Mouse (Mus musculus) gastrocnemius, postnatal 14 days (tissue): ENCODE data around the gene Cldn15. TPM values are rescaled to one million over a fixed set of nuclear protein-coding genes. Genes with fewer than 3 reads are reported as not detected.
"Not testable (repeated sequence)": the region's sequence is repeated elsewhere in the genome, so short reads cannot be mapped to it uniquely, and the experiment has no call there.

ENCODE experiments used
- DNase-seq: peaks from one replicate; pipeline ENCODE4 v3.0.0; 2021; ENCODE audit warnings: mixed read lengths
- intact Hi-C: fragments of 180-260 bp; cut with DNase I; formaldehyde crosslinking; loops from one replicate; pipeline ENCODE4 v1.15.1; 2025; ENCODE audit warnings: low total_unique reads
- total RNA-seq, 2 experiments: library from RNA; stranded (reverse); gene quantifications; 2 replicates each; pipeline ENCODE4 v1.2.3; 2021

Gene Cldn15
- total RNA-seq, 2 experiments from 2014 or later = 2.0 to 2.1 TPM

DNA sequence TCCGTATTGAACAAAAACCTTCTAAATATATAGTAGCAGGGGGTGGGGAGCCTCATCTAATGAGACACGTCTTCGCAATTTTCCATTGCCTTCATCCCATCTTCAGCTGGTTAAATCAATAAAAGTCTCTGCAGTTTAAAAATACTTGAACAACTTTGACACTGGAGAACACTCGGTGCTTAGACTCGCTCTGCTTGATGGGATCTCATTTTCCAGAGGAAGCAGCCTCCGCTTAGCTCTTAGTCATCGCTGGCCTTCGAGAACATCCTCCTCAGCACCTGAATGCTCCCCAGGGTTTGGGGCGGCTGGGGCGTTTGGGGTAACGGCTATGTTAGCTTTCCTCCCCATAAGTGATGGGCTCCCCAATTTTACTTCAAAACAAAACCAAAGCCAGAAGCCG, 21.3 kb upstream of the Cldn15 start:
- intact Hi-C loops = no loop called here
- DNase-seq = no peak

DNA sequence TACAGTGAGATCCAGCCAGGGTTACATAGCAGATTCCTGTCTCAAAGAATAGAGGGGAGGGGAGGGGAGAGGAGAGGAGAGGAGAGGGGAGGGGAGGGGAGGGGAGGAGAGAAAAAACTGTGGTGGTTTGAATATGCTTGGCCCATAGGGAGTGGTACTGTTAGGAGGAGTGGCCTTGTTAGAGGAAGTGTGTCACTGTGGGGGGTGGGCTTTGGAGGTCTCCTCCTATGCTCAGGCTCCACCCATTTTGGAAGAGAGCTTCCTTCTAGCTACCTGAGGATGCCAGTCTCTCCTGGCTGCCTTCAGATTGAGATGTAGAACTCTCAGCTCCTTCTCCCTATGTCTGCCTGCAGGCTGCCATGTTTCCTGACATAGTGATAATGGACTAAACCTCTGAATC, 18.5 kb upstream of the Cldn15 start:
- no peak for DNase-seq
- intact Hi-C loops = no loop called here

DNA sequence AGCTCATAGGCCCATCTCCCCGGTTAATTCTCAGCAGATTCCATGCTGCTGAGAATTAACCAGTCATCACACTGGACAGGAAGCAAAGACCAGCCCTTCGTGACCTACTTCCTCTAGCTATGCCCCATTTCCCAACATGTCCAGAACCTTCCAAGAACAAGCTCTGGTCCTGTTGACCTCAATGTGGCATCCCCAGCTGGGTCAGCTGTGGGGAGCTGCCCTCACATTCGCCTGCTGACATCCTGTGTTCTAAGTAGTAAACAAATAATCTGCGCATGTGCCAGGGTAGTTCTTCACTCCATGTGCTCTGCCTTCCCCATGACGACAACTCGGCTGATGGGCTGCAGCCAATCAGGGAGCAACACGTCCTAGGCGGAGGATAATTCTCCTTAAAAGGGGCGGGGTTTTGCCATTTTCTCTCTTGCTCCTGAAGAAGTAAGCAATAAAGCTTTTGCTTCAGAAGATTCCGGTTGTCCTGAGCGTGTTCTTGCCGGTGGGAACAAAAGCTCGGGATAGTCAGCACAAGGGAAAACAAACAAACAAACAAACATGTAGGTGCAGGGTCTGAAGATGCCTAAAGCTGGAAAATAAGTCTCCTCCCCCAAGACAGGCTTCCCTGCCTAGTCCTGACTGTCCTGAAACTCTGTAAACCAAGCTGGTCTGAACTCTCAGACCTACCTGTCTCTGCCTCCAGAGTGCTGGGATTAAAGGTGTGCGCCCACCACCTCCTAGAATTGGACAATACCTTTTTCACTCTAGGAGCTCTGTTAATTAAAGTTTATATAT, 16.7 kb upstream of the Cldn15 start:
- intact Hi-C loops, DNase-seq: not testable (repeated sequence)

DNA sequence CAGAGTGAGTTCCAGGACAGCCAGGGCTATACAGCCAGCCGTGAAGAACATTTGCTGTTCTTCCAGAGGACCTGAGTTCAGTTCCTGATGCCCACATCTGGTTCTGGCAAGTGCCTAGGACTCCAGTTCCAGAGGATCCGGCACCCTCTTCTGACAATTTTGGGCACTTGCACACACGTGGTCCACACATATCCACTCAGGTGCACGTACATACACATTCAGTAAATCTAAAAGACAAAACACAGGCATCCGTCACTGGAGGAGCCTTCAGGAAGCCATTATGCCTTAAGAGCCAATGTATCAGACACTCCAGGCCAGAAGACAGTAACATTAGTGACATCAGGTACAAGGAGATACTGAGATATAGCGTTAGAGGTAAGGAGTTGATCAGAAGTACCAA, 15.9 kb upstream of the Cldn15 start:
- intact Hi-C loops = no loop called here
- no peak for DNase-seq

DNA sequence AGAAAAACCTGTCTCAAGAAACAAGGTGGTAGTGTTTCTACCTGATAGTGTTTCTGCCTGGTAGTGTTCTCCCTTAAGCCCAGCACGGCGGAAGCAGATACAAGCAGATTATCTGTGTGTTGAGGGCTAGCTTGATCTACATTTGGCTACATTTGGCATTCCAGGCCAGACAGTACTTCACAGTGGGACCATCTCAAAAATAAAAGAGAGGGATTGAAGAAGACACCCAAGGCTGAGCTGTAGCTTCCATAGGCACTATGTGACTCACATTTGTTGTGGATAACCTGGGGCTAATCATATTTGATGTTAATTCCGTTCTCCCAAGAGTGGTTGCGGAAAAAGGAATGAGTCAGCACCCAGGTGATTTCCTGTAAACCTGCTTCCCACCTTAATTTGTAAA, 14.3 kb upstream of the Cldn15 start:
- no peak for DNase-seq
- intact Hi-C loops = no loop called here

DNA sequence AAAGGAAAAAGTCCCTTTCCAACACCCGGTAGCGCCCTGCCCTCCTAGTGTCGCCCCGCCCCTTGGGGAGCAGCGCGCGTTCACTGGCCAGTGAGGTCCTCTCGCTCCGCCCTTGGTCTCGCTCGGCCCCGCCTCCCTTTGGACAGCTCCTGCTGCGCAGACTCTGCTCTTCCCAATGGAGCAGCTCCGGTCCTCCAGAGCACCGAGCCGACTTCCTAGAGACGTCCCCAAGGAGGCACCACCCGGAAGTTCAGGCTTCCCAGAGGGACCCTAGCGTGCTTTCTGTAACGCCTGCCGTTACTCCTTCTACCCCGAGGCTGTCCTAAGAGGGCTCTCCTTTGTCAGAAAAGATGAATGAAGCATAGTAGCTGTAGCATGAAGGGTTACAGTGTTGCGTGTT, 13.4 kb upstream of the Cldn15 start, which contains the start of gene Fis1:
TSS of gene Fis1 (plus strand) at position 261 of the 400 bp plus-strand sequence.
- DNase-seq = peak; percentile 99
- intact Hi-C loops = no loop called here

DNA sequence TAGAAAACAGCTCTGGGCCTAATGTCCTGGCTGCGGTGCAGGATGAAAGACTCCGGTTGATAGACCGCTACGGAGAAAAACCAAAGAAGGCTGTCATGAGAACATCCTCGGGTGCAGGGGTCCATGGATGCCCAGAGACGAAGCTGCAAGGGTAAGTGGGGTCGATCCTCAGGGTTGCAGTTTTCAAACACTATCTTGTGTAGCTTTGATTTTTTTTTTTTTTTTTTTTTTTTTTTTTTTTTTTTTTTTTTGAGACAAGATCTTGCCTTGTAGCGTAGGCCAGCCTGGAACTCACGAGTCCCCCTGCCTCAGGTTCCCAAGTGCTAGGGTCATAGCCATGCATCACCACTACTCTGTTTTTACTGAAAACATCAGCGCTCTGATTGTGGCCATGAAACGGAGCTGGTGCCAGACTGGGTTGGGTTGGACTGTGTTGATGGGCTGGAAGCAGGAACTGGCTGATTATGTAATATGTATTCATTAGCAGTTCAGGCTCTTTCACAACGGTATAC, 12.9 kb upstream of the Cldn15 start:
- peak; percentile 40 for DNase-seq
- intact Hi-C loops = no loop called here

DNA sequence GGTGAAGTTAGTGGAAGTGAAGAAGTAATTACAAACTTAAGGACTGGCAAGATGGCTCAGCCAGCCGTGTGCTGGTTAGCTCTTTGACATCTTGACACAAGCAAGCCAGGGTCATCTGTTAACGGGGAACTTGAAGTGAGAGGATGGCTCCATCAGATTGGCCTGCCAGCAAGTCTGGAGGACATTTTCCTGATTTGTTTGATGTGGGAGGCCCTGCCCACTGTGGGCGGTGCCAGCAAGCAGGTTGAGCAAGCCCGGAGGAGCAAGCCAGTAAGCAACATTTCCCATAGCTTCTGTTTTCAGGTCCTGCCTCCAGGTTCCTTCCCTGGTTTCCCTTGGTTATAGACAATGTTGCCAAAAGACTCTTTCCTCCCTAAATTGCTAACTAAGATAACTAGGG, 10.8 kb upstream of the Cldn15 start:
- intact Hi-C loops = no loop called here

DNA sequence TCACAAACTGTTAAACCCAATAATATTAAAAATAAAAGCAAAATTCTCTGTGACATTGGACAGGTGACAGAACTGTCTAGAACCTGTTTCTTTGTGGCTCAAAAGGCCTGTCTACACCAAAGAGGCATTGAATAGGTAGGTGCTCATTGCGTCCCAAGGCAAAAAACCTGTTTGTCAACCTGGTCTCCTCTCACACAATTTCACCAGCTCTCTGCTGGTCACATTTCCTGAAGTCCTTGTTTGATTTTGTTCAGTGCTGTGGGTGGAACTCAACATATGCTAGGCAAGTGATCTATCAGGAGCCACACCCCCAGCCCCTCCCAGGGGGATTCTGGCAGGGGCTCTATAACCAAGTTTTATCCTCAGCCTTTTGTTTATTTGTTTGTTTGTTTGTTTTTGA, 9.2 kb upstream of the Cldn15 start:
- DNase-seq = no peak
- intact Hi-C loops = no loop called here

More for the DNA sequence above, 10.8 kb upstream of the Cldn15 start:
- no peak for DNase-seq

DNA sequence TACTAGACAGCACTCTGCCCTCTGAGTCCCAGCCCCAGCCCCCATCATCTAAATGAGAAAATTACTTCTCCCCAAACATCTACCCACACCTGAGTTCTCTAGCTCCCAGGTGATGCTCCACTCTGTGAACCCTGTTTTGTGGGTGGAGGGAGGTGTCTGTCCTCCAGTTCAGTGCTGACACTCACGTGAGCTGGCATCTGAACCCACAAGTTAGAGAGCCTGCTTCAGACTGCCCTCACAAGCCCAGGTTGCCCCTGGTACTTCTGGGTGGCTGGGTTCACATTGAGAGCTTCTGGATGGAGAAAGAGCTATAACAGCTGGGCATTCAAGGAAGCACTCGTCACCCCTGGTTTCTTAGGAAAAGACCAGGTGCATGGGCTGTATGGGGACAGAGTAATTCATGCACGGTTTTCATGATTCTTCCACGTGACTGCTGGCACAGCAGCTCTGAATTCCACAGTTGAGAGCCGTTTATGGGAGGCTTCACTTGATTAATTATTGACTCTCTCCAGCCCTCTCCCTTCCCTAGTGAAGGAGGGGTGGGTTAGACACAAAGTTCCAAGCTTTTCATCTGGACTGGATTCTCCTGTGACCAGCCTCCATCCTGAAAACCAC, 7.3 kb upstream of the Cldn15 start:
- intact Hi-C loops = no loop called here
- DNase-seq = no peak

DNA sequence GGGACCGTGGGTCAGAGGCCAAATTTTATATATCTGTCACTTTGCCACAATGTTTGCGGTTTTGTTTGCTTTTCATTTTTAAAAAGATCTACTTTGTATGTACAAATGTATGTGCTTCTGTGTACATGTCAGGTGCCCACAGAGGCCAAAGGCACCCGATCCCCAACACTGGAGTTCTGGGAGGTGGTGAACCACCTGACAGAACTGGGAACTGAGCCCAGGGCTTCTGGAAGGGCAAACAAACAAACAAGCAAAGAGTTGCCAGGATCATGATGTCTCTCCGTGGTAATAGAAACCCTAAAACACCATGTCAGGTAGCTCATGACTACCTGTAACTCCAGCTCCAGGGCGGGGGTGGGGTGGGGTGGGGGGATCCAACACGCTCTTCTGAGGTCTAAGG, 6.4 kb upstream of the Cldn15 start:
- no peak for DNase-seq
- intact Hi-C loops = no loop called here

DNA sequence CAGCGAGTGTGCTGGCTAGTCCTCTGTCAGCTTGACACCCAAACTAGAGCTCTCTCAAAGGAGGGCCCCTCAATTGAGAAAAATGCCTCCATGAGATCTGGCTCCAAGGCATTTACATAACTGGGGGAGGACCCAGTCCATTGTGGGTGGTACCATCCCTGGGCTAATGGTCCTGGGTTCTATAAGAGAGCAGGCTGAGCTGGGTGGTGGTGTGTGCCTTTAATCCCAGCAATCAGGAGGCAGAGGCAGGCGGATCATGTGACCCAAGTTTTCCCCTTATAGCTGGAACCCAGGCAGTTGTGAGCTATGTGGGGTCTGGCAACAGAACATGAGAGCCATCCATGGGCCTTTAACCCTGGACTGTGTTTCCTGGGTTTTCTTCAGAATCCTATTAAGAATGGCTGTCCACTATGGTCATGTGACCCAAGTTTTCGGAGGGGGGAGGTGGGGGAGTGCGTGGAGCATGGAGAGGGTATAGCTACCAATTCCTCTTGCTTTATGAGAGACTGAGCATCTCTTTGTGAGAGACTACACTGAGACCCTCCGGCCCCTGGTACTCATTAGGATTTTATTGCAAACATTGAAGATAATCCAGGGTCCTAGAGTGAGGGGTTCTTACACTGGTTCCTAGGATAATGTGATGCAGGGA, 5.0 kb upstream of the Cldn15 start:
- intact Hi-C loops = no loop called here
- DNase-seq = no peak

DNA sequence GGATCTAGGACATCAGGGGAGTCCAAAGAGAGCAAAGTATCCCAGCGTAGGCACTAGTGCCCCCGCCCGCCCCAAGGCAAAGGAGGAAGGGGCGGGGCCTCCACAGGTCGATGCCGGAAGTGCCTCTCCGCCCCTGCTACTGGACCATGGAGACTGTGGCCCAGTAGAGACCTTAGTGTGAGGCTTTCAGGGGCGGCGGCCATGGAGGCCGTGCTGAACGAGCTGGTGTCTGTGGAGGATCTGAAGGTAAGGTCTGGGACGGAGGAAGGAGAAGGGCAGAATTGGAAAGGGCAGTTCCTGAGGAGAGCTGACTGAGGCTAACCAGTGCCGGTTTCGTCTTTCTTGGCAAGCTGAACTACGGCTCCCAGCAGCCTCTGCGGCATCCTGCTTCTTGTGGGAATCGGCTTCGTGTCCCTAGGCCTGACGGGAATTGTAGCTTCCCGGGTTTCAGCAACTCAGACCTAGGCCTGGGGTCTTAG, 4.4 kb upstream of the Cldn15 start:
- intact Hi-C loops = no loop called here
- peak; percentile 88 for DNase-seq

DNA sequence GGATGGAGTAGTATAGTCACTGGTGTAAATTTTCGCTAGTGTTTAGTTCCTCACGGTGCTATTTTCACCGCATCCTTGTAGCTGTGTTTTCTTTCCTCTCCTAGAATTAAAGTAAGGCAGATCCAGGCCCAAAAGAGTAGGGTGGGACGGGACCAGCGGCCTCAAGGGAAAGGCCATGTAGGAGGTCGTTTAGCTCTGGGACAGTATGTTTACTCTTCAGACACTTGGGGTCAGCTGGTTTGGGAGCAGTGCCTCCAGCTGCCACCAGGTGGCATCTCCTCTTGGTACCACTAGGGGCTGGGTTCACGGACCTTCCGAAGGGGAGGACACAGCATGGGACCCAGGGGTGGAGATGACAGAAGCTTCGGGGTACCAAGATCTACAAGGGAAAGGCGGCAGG, 3.9 kb upstream of the Cldn15 start:
- peak; percentile 82 for DNase-seq

DNA sequence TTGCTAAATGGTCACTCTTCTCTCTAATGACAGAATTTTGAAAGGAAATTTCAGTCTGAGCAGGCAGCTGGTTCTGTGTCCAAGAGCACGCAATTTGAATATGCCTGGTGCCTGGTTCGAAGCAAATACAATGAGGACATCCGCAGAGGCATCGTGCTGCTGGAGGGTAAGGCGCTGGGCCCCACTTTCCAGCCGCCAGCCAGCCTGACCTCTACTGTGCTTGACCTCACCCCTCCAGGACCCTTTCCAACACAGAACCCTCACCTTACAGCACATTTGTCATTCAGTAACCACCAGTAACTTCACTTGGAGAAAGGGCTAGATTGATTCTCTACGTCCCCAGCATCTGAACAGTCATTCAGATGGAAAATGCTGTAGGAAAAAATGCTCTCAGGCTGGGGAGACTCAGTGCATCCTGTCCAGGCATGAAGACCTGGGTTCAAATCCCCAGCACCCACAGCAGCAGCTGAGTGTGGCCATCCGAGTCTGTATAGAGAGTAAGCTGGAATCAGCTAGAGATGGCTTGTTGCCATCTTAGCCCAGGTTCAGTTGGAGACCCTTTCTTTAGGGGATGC, 3.4 kb upstream of the Cldn15 start:
- intact Hi-C loops = no loop called here

More for the DNA sequence above, 3.9 kb upstream of the Cldn15 start:
- intact Hi-C loops = no loop called here

DNA sequence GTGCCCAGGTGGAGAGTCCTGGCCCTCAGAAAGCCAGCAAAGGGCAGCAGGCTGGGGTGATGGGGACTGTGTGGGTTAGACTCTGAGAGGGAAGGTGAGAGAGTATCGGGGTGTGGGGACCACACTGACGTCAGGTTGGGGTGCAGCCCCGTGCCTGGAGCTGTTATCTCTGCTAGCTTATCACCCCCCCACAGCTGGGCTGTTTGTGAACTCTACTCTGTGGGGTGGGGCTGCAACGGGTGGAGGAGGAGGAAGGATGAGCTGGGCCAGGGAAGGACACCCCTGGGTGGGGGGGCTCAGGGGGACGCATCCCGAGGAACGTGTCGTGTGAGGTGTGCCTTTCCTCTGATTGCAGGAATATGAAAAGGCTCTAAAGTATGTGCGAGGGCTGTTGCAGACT, 1.2 kb upstream of the Cldn15 start:
- intact Hi-C loops = no loop called here
- no peak for DNase-seq

More for the DNA sequence above, 3.4 kb upstream of the Cldn15 start:
- DNase-seq = no peak

DNA sequence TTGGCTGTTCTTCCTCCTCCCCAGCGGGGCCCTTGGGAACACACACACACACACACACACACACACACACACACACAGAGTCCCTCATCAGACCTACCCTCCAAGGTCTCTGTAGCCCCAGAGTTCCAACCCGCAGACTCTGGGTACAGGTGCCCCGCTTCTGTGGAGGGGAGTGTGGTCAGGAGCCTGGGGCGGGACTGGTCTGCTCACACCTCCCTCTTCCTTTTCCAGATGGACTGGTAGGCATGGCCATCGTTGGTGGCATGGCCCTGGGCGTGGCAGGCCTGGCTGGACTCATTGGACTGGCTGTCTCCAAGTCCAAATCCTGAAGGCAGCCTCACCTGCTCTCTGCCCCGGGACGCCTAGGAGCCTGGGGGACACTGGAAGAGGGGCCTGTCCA, 730 bp upstream of the Cldn15 start:
- intact Hi-C loops = no loop called here
- no peak for DNase-seq

DNA sequence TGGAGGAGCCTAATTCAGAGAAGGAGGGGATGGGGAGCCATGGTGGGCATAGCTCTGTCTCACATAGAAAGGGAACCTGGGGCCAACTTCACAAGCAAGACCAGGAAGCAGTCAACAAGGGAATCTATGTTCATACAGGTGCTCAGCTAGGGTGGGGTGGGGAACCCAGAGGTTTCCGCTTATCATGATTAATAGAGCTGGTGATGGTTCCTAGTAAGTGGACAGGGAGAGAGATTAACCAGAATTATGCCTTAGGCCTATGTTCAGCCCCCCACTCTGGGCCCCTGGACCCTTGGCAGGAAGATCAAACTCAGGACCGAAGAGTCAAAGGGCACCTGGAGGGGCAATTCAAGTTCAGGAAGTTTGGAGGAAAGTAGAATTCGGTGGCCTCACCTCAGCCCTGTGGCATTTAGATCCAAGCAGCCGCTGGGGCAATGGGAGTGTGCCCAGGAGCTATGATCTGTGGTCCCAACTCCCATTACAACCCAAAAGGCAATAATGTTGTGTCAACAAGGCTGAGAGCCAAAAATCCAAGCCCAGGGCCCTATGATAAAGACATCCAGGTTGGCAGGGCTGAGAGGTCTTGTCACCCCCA, 542 bp downstream of the Cldn15 start:
- DNase-seq = no peak
- intact Hi-C loops = no loop called here

DNA sequence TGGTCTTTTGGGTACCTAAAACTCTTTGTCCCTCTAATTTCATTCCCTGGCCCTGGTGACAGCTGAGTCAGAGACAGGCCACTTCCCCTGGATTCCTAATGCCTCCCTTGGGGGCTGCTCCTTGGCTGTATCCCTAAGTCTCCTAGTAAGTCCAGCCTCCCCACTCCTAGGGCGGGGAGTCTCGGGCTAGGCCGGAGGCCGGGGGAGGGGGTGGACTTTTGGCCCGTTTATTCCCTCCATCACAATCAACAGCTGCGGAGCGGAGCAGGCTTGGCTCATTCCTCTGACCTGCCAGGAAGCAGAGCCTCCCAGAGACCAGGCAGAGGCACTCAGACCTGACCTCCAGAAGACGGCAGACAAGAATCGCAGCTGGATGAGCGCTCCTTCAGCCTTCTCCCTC, 1.2 kb downstream of the Cldn15 start:
- peak; percentile 85 for DNase-seq
- intact Hi-C loops = no loop called here

DNA sequence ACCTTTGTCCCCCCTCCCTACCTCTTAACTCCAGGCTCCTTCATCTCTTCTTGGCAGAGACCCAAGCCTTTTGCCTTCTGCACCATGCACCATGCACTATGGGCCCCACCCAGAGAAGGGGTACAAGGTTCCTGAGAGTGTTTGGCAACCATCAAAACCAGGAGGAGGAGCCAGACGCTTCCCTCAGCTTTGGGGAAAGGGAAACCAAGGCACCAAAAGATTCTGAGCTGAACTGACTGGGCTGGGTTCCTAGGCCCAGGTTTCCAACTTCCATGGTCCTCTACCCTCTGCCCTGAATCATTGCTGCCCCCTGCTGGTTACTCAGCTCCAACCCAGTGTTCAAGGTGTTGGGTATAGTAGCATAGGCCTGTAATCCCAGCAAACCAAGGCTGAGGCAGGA, 4.3 kb downstream of the Cldn15 start:
- intact Hi-C loops = loop anchor here (2.0 kb wide), 1 partner anchor 42 kb away; no protein-coding TSS in a partner anchor

More for the DNA sequence above, 4.3 kb downstream of the Cldn15 start:
- DNase-seq = peak; percentile 74
